ENCODE assay signal across 16 mouse cellular contexts in the genomic region with DNA sequence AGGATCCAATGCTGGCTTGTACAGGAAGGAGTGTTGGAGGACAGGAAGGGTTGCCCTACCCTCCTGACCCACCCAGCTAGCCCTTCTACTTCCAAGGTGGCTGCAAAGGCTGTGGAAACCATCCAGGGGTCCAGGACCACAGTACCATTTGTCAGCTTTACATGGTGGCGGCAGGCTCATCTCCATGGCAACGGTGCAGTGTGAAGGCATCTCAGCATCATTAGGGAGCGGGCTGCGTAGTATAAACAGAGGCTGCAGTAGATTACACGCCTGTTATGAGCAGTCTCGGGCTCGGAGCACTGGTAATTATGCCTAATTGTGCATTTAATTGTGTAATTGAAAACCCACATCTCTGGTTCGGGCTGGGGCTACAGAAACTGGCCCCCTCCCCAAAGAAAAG. TPM values are rescaled to one million over a fixed set of nuclear protein-coding genes. Genes with fewer than 3 reads are reported as not detected.
A peak's percentile ranks its signal among the peaks of the same experiment; 100 is the strongest.
DNase-seq lines count a peak whose midpoint lies in the region; ATAC-seq lines count a peak whose summit lies in the region.
"Had no signal": no experiment of that assay in that cellular context is flagged by ENCODE, and none has a peak within 500 bp of the region (broad histone marks: within the 10 kb centered on the region; RNA-seq: fewer than 3 reads in every experiment).

No protein-coding gene starts in this region.

- WGBS in forebrain, embryonic 16.5 days, result 6% methylated on average over 8 of the region's 8 CpGs
- WGBS in midbrain, embryonic 15.5 days, result 14% methylated on average over 8 of the region's 8 CpGs

- H3K9me3 ChIP-seq in forebrain, embryonic 16.5 days (ENCODE audit: control insufficient read depth, low read length), result no peaks in the 10 kb centered on the region
- no peaks in the 10 kb centered on the region for H3K9me3 ChIP-seq in midbrain, embryonic 15.5 days
- H3K9me3 ChIP-seq: embryonic facial prominence, embryonic 12.5 days had no signal

- no peak overlapping the region for H3K4me3 ChIP-seq in forebrain, embryonic 16.5 days (replicated peaks; ENCODE audit: low read length)
- H3K4me3 ChIP-seq in midbrain, embryonic 15.5 days, result no peak overlapping the region
- H3K4me3 ChIP-seq: embryonic facial prominence, embryonic 12.5 days had no signal

- DNase-seq in R1 (ENCODE audit: low read depth, low spot score), result peak; percentile 32
- peak; percentile 70 for DNase-seq in brain, adult 2 months (ENCODE audit: low read depth, low spot score)
- no peak for DNase-seq in lung, postnatal 4 days
- no peak for DNase-seq in kidney, adult 8-10 months
- no peak for DNase-seq in right cerebral cortex, adult 2 months (ENCODE audit: low spot score in 2 of 2)
- DNase-seq: adrenal gland, postnatal 10 days; cerebellum, adult 11 months; heart, adult 18-20 months; kidney, adult 11 months; right cerebral cortex, adult 18-20 months had no signal

- H3K36me3 ChIP-seq in forebrain, embryonic 16.5 days (ENCODE audit: control insufficient read depth, insufficient read depth), result no peaks in the 10 kb centered on the region
- H3K36me3 ChIP-seq in midbrain, embryonic 15.5 days (replicated peaks), result no peaks in the 10 kb centered on the region

- peak overlapping the region; percentile 18; the same call in 1 of the 2 replicates for H3K4me2 ChIP-seq in forebrain, embryonic 16.5 days (ENCODE audit: low read length)
- H3K4me2 ChIP-seq in midbrain, embryonic 15.5 days, result peak overlapping the region; percentile 22
- H3K4me2 ChIP-seq: embryonic facial prominence, embryonic 12.5 days; liver, embryonic 11.5 days had no signal

- H3K9ac ChIP-seq in forebrain, embryonic 16.5 days (replicated peaks; ENCODE audit: low read depth, low read length), result no peak overlapping the region
- H3K9ac ChIP-seq in midbrain, embryonic 15.5 days, result 0 out of 2 replicates have a peak overlapping the region, but pooled peaks have one; percentile 12
- H3K9ac ChIP-seq: embryonic facial prominence, embryonic 12.5 days had no signal

- peak; percentile 87 for ATAC-seq in forebrain, embryonic 16.5 days
- peak; percentile 80 for ATAC-seq in midbrain, embryonic 15.5 days (replicated peaks)
- ATAC-seq: lung, postnatal 0 days had no signal

- H3K27ac ChIP-seq in forebrain, embryonic 16.5 days (ENCODE audit: low read length), result no peak overlapping the region
- peak overlapping the region; percentile 67 for H3K27ac ChIP-seq in midbrain, embryonic 15.5 days
- H3K27ac ChIP-seq: embryonic facial prominence, embryonic 12.5 days had no signal

- H3K27me3 ChIP-seq in forebrain, embryonic 16.5 days (replicated peaks; ENCODE audit: control insufficient read depth, insufficient read depth, low read length), result no peaks in the 10 kb centered on the region
- H3K27me3 ChIP-seq in midbrain, embryonic 15.5 days (replicated peaks), result no peaks in the 10 kb centered on the region
- H3K27me3 ChIP-seq: CH12.LX had no signal

- peaks cover 45% of the 10 kb centered on the region for H3K4me1 ChIP-seq in forebrain, embryonic 16.5 days (replicated peaks; ENCODE audit: control insufficient read depth, insufficient read depth, low read length)
- H3K4me1 ChIP-seq in midbrain, embryonic 15.5 days, result peaks cover 72% of the 10 kb centered on the region

RNA-seq across cellular contexts. Expression of gene Nkain1, which starts 10.2 kb away (rescaled TPM):
- 7.1 and 8.1 TPM in 2 replicates for polyA plus RNA-seq in forebrain, embryonic 16.5 days (2015; fragmentation: Nextera tagmentation; extraction: Ambion mirVana)
- polyA plus RNA-seq in midbrain, embryonic 15.5 days (2015; fragmentation: Nextera tagmentation; extraction: Ambion mirVana), result 12.8 and 13.6 TPM in 2 replicates

Comparison
In these comparisons a context has a peak if more than half of its experiments do, and no peak if none do; other contexts are left out.
1. DNase-seq: peak in R1 (single experiment) and brain, adult 2 months (single experiment); none in lung, postnatal 4 days (0 of 2), kidney, adult 8-10 months (0 of 2) and right cerebral cortex, adult 2 months (0 of 2).